Mouse (Mus musculus) liver, adult 2 months (tissue): ENCODE measurements at regions not wholly inside any gene's neighbourhood (a gene's known extent, or its start where the extent isn't known, plus 50 kb on each side); places are given as distances from the start of the nearest gene placed in this dataset.

Experiments used
- CTCF ChIP-seq: fragments of 200-500 bp; IDR thresholded peaks from 2 replicates; pipeline ENCODE4 v1.5.1; 2011; ENCODE audit warnings: low read depth, low read length, control low read depth
- POLR2A ChIP-seq: fragments of 200-500 bp; IDR thresholded peaks from 2 replicates; pipeline ENCODE4 v1.6.1; 2011; ENCODE audit warnings: low read length, control low read depth; ENCODE audit not compliant: insufficient read depth; ENCODE audit errors: extremely low read depth

GRCm38 (mm10) chr9:88268811-88269210 lies 58.2 kb upstream of the Nt5e start:
- TF ChIP-seq POLR2A (no peak), CTCF (no peak)
